28 mouse cellular contexts compared by ENCODE assay signal in genomic region chr12:16775351-16775750, GRCm38 (mm10). TPM values are rescaled to one million over a fixed set of nuclear protein-coding genes. Genes with fewer than 3 reads are reported as not detected.
DNase-seq lines count a peak whose midpoint lies in the region; ATAC-seq and TF ChIP-seq lines count a peak whose summit lies in the region.
"Had no signal": no experiment of that assay in that cellular context is flagged by ENCODE, and none has a peak within 500 bp of the region (broad histone marks: within the 10 kb centered on the region; RNA-seq: fewer than 3 reads in every experiment).

No protein-coding gene starts in this region.

- no peak for ATAC-seq in lung, embryonic 14.5 days (ENCODE audit: insufficient read depth)
- no peak for ATAC-seq in lung, postnatal 0 days
- ATAC-seq: activated CD4-positive, CD25-positive, alpha-beta regulatory T cell, adult 4 months; forebrain, embryonic 13.5 days; forebrain, embryonic 16.5 days; hindbrain, embryonic 16.5 days had no signal

- H3K36me3 ChIP-seq in lung, embryonic 14.5 days (ENCODE audit: insufficient read depth) = no peaks in the 10 kb centered on the region
- no peaks in the 10 kb centered on the region for H3K36me3 ChIP-seq in lung, postnatal 0 days (ENCODE audit: insufficient read depth, low read length)
- peaks cover 8% of the 10 kb centered on the region; the same call in 1 of the 2 replicates for H3K36me3 ChIP-seq in limb, embryonic 10.5 days
- H3K36me3 ChIP-seq: G1E; heart, embryonic 12.5 days; heart, embryonic 15.5 days; hindbrain, embryonic 13.5 days had no signal

- no peak overlapping the region for H3K27ac ChIP-seq in lung, embryonic 14.5 days (ENCODE audit: low read depth)
- H3K27ac ChIP-seq in lung, postnatal 0 days (ENCODE audit: low read length) = no peak overlapping the region
- no peak overlapping the region for H3K27ac ChIP-seq in limb, embryonic 10.5 days
- H3K27ac ChIP-seq: forebrain, embryonic 10.5 days; forebrain, embryonic 13.5 days; heart, embryonic 15.5 days; hindbrain, embryonic 10.5 days; hindbrain, embryonic 13.5 days had no signal

- H3K4me3 ChIP-seq in lung, embryonic 14.5 days (ENCODE audit: low read depth, low read length) = no peak overlapping the region
- no peak overlapping the region for H3K4me3 ChIP-seq in lung, postnatal 0 days (ENCODE audit: low read depth, low read length)
- no peak overlapping the region for H3K4me3 ChIP-seq in limb, embryonic 10.5 days
- H3K4me3 ChIP-seq: forebrain, embryonic 10.5 days; forebrain, embryonic 13.5 days; heart, embryonic 12.5 days; heart, embryonic 15.5 days; hindbrain, embryonic 10.5 days; hindbrain, embryonic 13.5 days had no signal

- no peaks in the 10 kb centered on the region for H3K9me3 ChIP-seq in lung, embryonic 14.5 days (ENCODE audit: low read depth, low read length)
- H3K9me3 ChIP-seq in lung, postnatal 0 days (ENCODE audit: low read length) = no peaks in the 10 kb centered on the region
- H3K9me3 ChIP-seq in limb, embryonic 10.5 days (replicated peaks) = no peaks in the 10 kb centered on the region
- H3K9me3 ChIP-seq: forebrain, embryonic 10.5 days; forebrain, embryonic 13.5 days; G1E; heart, embryonic 12.5 days; heart, embryonic 15.5 days; hindbrain, embryonic 10.5 days; hindbrain, embryonic 13.5 days had no signal

- H3K27me3 ChIP-seq in lung, embryonic 14.5 days (ENCODE audit: insufficient read depth, low read length) = no peaks in the 10 kb centered on the region
- no peaks in the 10 kb centered on the region for H3K27me3 ChIP-seq in lung, postnatal 0 days (replicated peaks; ENCODE audit: insufficient read depth, low read length)
- no peaks in the 10 kb centered on the region for H3K27me3 ChIP-seq in limb, embryonic 10.5 days (ENCODE audit: low read depth, poor library complexity, severe bottlenecking)
- H3K27me3 ChIP-seq: CH12.LX; forebrain, embryonic 13.5 days; heart, embryonic 12.5 days; heart, embryonic 15.5 days; hindbrain, embryonic 13.5 days had no signal

- DNase-seq in lung, embryonic 14.5 days = peak; percentile 18
- no peak for DNase-seq in lung, postnatal 0 days (ENCODE audit: low spot score)
- DNase-seq in NIH3T3 (ENCODE audit: low read depth) = peak; percentile 12
- peak; percentile 18 for DNase-seq in lung, postnatal 25 days (ENCODE audit: low spot score)
- no peak for DNase-seq in limb, embryonic 10.5 days (ENCODE audit: low spot score)
- no peak for DNase-seq in kidney, postnatal 4 days
- DNase-seq in frontal cortex, postnatal 36 days (ENCODE audit: low spot score in 2 of 2) = no peak
- DNase-seq: adrenal gland, adult 8-10 months; adrenal gland, postnatal 25 days; B cell, adult 2 months; cerebellum, adult 18-20 months; cerebellum, adult 9-10 months; cerebellum, postnatal 14 days; gastrocnemius, postnatal 25 days; heart, adult 18-20 months; heart, postnatal 10 days; heart, postnatal 36 days had no signal

- H3K9ac ChIP-seq in lung, embryonic 14.5 days = no peak overlapping the region
- no peak overlapping the region for H3K9ac ChIP-seq in lung, postnatal 0 days (replicated peaks; ENCODE audit: low read depth)
- H3K9ac ChIP-seq: forebrain, embryonic 13.5 days; heart, embryonic 12.5 days; heart, embryonic 15.5 days; hindbrain, embryonic 13.5 days had no signal

- no peak for TF ChIP-seq EP300 in lung, postnatal 0 days (IDR thresholded peaks at IDR 0.05)

- TF ChIP-seq CTCF in lung, embryonic 14.5 days (IDR thresholded peaks at IDR 0.05; ENCODE audit: low read depth) = no peak
- TF ChIP-seq CTCF in lung, postnatal 0 days (IDR thresholded peaks at IDR 0.05) = no peak

- H3K4me2 ChIP-seq in lung, embryonic 14.5 days = no peak overlapping the region
- no peak overlapping the region for H3K4me2 ChIP-seq in lung, postnatal 0 days (replicated peaks; ENCODE audit: low read depth, low read length)
- H3K4me2 ChIP-seq: forebrain, embryonic 13.5 days; heart, embryonic 12.5 days; heart, embryonic 15.5 days; hindbrain, embryonic 13.5 days had no signal

- H3K4me1 ChIP-seq in lung, embryonic 14.5 days (ENCODE audit: insufficient read depth) = no peaks in the 10 kb centered on the region
- no peaks in the 10 kb centered on the region for H3K4me1 ChIP-seq in lung, postnatal 0 days (ENCODE audit: insufficient read depth, low read depth, low read length)
- H3K4me1 ChIP-seq in limb, embryonic 10.5 days = peaks cover 13% of the 10 kb centered on the region
- H3K4me1 ChIP-seq: forebrain, embryonic 13.5 days; heart, embryonic 15.5 days; hindbrain, embryonic 13.5 days had no signal

- 61% methylated on average over 3 of the region's 3 CpGs for WGBS in lung, embryonic 14.5 days
- WGBS in lung, postnatal 0 days = 50% methylated on average over 3 of the region's 3 CpGs
- 85% methylated on average over 3 of the region's 3 CpGs for WGBS in limb, embryonic 10.5 days

RNA-seq across cellular contexts. Expression of gene Greb1, which starts 25.3 kb away (rescaled TPM):
- 3.1 and 4.4 TPM in 2 replicates for polyA plus RNA-seq in lung, embryonic 14.5 days (2014; fragmentation: Nextera tagmentation; extraction: Ambion mirVana)
- 0.46 and 1.1 TPM in 2 replicates for polyA plus RNA-seq in lung, postnatal 0 days (2015; fragmentation: Nextera tagmentation; extraction: Ambion mirVana)
- 16.9 and 17.4 TPM in 2 replicates for polyA plus RNA-seq in limb, embryonic 10.5 days (2016; fragmentation: Nextera tagmentation; extraction: Ambion mirVana)
- polyA plus RNA-seq: G1E had no signal

RNA-seq across cellular contexts. Expression of gene E2f6, which starts 35.4 kb away (rescaled TPM):
- polyA plus RNA-seq in lung, embryonic 14.5 days (2014; fragmentation: Nextera tagmentation; extraction: Ambion mirVana) = 49.0 and 49.8 TPM in 2 replicates
- polyA plus RNA-seq in lung, postnatal 0 days (2015; fragmentation: Nextera tagmentation; extraction: Ambion mirVana) = 11.1 and 14.2 TPM in 2 replicates
- 67.3 and 67.5 TPM in 2 replicates for polyA plus RNA-seq in limb, embryonic 10.5 days (2016; fragmentation: Nextera tagmentation; extraction: Ambion mirVana)

Comparison
In these comparisons a context has a peak if more than half of its experiments do, and no peak if none do; other contexts are left out.
1. DNase-seq: peak in lung, embryonic 14.5 days (single experiment), NIH3T3 (single experiment) and lung, postnatal 25 days (single experiment); none in lung, postnatal 0 days (single experiment), limb, embryonic 10.5 days (single experiment), kidney, postnatal 4 days (0 of 2) and frontal cortex, postnatal 36 days (0 of 2).